Mouse (Mus musculus): Measurements from ENCODE around the gene Depdc5. TPM values are rescaled to one million over a fixed set of nuclear protein-coding genes. Genes with fewer than 3 reads are reported as not detected.
"Not testable (repeated sequence)": the region's sequence is repeated elsewhere in the genome, so short reads cannot be mapped to it uniquely, and the experiment has no call there.

The Depdc5 gene
- polyA plus RNA-seq (2021) = 24.1 TPM

GRCm38 (mm10) chr5:32863253-32864228 lies at the start of gene Depdc5:
Gene Depdc5 (plus strand): TSS chr5:32863701.
- DNase-seq (ENCODE audit: low read depth, low spot score) = peak; percentile 48
- in situ Hi-C loops (cut with MboI; ENCODE audit: low pct_unique_long_range_greater_than_20kb) = no loop called here
- CTCF ChIA-PET = no interaction called here
- TF ChIP-seq CTCF (IDR thresholded peaks at IDR 0.05) = no peak
- POLR2A ChIA-PET = interaction anchor here (0.7 to 1.1 kb wide), 4 partner anchors 12 to 103 kb away, joined by 3 read pairs; no protein-coding TSS in a partner anchor
- H3K27me3 ChIP-seq = no peaks in the 10 kb centered on the region
- peak; percentile 89 for ATAC-seq

- CTCF ChIA-PET = no interaction called here
- no peaks in the 10 kb centered on the region for H3K27me3 ChIP-seq
- in situ Hi-C loops (cut with MboI; ENCODE audit: low pct_unique_long_range_greater_than_20kb) = no loop called here
- POLR2A ChIA-PET = no interaction called here
- DNase-seq (ENCODE audit: low read depth, low spot score) = no peak
- TF ChIP-seq CTCF (IDR thresholded peaks at IDR 0.05) = no peak
- no peak for ATAC-seq
Measured at GRCm38 (mm10) chr5:32815396-32815795, 48.1 kb upstream of the Depdc5 start.

- no peak for TF ChIP-seq CTCF (IDR thresholded peaks at IDR 0.05)
- in situ Hi-C loops (cut with MboI; ENCODE audit: low pct_unique_long_range_greater_than_20kb) = no loop called here
- no peak for ATAC-seq
- CTCF ChIA-PET = interaction anchor here (1.4 kb wide), 1 partner anchor 12 kb away, joined by 7 read pairs; no protein-coding TSS in a partner anchor
- no peaks in the 10 kb centered on the region for H3K27me3 ChIP-seq
- no peak for DNase-seq (ENCODE audit: low read depth, low spot score)
- POLR2A ChIA-PET = interaction anchor here (0.7 kb wide), 1 partner anchor 9 kb away, joined by 3 read pairs; no protein-coding TSS in a partner anchor
Measured at GRCm38 (mm10) chr5:32820471-32820870, 43.0 kb upstream of the Depdc5 start.

- CTCF ChIA-PET = interaction anchor here (2.1 kb wide), 1 partner anchor 10 kb away, joined by 4 read pairs; no protein-coding TSS in a partner anchor
- no peaks in the 10 kb centered on the region for H3K27me3 ChIP-seq
- in situ Hi-C loops (cut with MboI; ENCODE audit: low pct_unique_long_range_greater_than_20kb) = no loop called here
Measured at GRCm38 (mm10) chr5:32827009-32827408, 36.5 kb upstream of the Depdc5 start, which contains the start of gene Gm20671. Gene Gm20671 (minus strand): TSS chr5:32827109.

GRCm38 (mm10) chr5:32828766-32829165 lies 34.7 kb upstream of the Depdc5 start:
- CTCF ChIA-PET; ATAC-seq; DNase-seq (ENCODE audit: low read depth, low spot score); POLR2A ChIA-PET; in situ Hi-C loops (cut with MboI; ENCODE audit: low pct_unique_long_range_greater_than_20kb); H3K27me3 ChIP-seq: not testable (repeated sequence)

More at GRCm38 (mm10) chr5:32827009-32827408, 36.5 kb upstream of the Depdc5 start, which contains the start of gene Gm20671:
- no peak for DNase-seq (ENCODE audit: low read depth, low spot score)
- POLR2A ChIA-PET = no interaction called here
- no peak for ATAC-seq
- TF ChIP-seq CTCF (IDR thresholded peaks at IDR 0.05) = no peak

- TF ChIP-seq CTCF (IDR thresholded peaks at IDR 0.05) = no peak
- POLR2A ChIA-PET = no interaction called here
- in situ Hi-C loops (cut with MboI; ENCODE audit: low pct_unique_long_range_greater_than_20kb) = no loop called here
- DNase-seq (ENCODE audit: low read depth, low spot score) = no peak
- no peaks in the 10 kb centered on the region for H3K27me3 ChIP-seq
- CTCF ChIA-PET = no interaction called here
- ATAC-seq = no peak
Measured at GRCm38 (mm10) chr5:32830054-32830453, 33.4 kb upstream of the Depdc5 start.

GRCm38 (mm10) chr5:32834497-32834896 lies 29.0 kb upstream of the Depdc5 start:
- DNase-seq (ENCODE audit: low read depth, low spot score) (no peak), ATAC-seq (no peak)
- TF ChIP-seq CTCF (IDR thresholded peaks at IDR 0.05) = no peak
- in situ Hi-C loops (cut with MboI; ENCODE audit: low pct_unique_long_range_greater_than_20kb) = no loop called here
- no peaks in the 10 kb centered on the region for H3K27me3 ChIP-seq
- CTCF ChIA-PET = no interaction called here
- POLR2A ChIA-PET = interaction anchor here (1.4 kb wide), 1 partner anchor 18 kb away, joined by 4 read pairs; no protein-coding TSS in a partner anchor

- no peaks in the 10 kb centered on the region for H3K27me3 ChIP-seq
- DNase-seq (ENCODE audit: low read depth, low spot score) (no peak), ATAC-seq (no peak)
- in situ Hi-C loops (cut with MboI; ENCODE audit: low pct_unique_long_range_greater_than_20kb) = no loop called here
- ChIA-PET POLR2A (no interaction called here), CTCF (interaction anchor here (1.3 kb wide), 1 partner anchor 10 kb away, joined by 4 read pairs; the partner anchor contains the start of gene Gm20671)
- no peak for TF ChIP-seq CTCF (IDR thresholded peaks at IDR 0.05)
Measured at GRCm38 (mm10) chr5:32836976-32837375, 26.5 kb upstream of the Depdc5 start.

GRCm38 (mm10) chr5:32840029-32840428 lies 23.5 kb upstream of the Depdc5 start:
- H3K27me3 ChIP-seq = no peaks in the 10 kb centered on the region
- ChIA-PET POLR2A (no interaction called here), CTCF (interaction anchor here (1.6 kb wide), 1 partner anchor 9 kb away, joined by 4 read pairs; no protein-coding TSS in a partner anchor)
- no peak for ATAC-seq
- in situ Hi-C loops (cut with MboI; ENCODE audit: low pct_unique_long_range_greater_than_20kb) = no loop called here
- peak; percentile 58 for TF ChIP-seq CTCF (IDR thresholded peaks at IDR 0.05)
- no peak for DNase-seq (ENCODE audit: low read depth, low spot score)

GRCm38 (mm10) chr5:32849178-32849577 lies 14.3 kb upstream of the Depdc5 start:
- DNase-seq (ENCODE audit: low read depth, low spot score) (no peak), ATAC-seq (no peak)
- in situ Hi-C loops (cut with MboI; ENCODE audit: low pct_unique_long_range_greater_than_20kb) = no loop called here
- ChIA-PET POLR2A (no interaction called here), CTCF (interaction anchor here (0.9 kb wide), 1 partner anchor 17 kb away, joined by 3 read pairs; no protein-coding TSS in a partner anchor)
- TF ChIP-seq CTCF (IDR thresholded peaks at IDR 0.05) = no peak
- no peaks in the 10 kb centered on the region for H3K27me3 ChIP-seq

GRCm38 (mm10) chr5:32849580-32849979 lies 13.9 kb upstream of the Depdc5 start:
- DNase-seq (ENCODE audit: low read depth, low spot score); in situ Hi-C loops (cut with MboI; ENCODE audit: low pct_unique_long_range_greater_than_20kb): not testable (repeated sequence)

More at GRCm38 (mm10) chr5:32849580-32849979, 13.9 kb upstream of the Depdc5 start:
- CTCF ChIA-PET = interaction anchor here (0.9 kb wide), 1 partner anchor 18 kb away, joined by 3 read pairs; no protein-coding TSS in a partner anchor
- H3K27me3 ChIP-seq, POLR2A ChIA-PET, ATAC-seq: not testable (repeated sequence)
